Mouse (Mus musculus) cerebellum, postnatal 25 days (tissue): ENCODE data around the gene Med24.

Source experiments
- DNase-seq, 2 experiments: peaks; one replicate each; pipeline ENCODE4 v3.0.0; 2021; ENCODE audit warnings: mixed read lengths in 2 of 2

Med24 gene

GRCm38 (mm10) chr11:98765421-98766309, 36.4 kb upstream of the Med24 start:
- peak; percentile 32 to 54 for DNase-seq

GRCm38 (mm10) chr11:98764746-98765145, 35.5 kb upstream of the Med24 start:
- peak in 1 of 2 experiments; percentile 4 for DNase-seq

- peak in 1 of 2 experiments; percentile 11 for DNase-seq
Observed at GRCm38 (mm10) chr11:98764091-98764490, 34.9 kb upstream of the Med24 start.

GRCm38 (mm10) chr11:98763502-98763861, 34.2 kb upstream of the Med24 start:
- no peak for DNase-seq

- peak; percentile 18 to 43 for DNase-seq
Observed at GRCm38 (mm10) chr11:98762756-98763501, 33.7 kb upstream of the Med24 start.

DNA sequence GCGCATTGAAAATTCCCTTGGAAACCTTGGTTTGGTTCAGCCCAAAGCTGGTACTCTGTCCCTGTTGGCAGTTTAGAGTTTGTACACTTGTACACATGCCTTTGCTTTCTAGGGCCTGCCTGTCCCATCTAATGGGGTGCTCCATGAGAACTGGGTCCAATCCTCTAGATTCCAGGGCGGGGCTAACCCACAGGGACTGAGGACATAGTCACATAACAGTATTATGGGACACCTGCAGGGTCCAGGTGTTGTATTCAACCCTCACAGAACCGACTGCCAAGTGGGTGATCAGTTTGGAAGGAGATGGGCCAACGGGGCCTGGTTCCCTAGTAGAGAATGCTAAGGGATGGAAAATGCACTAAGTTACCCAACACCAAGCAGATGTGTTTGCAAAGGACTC, 32.7 kb upstream of the Med24 start:
- peak in 1 of 2 experiments; percentile 4 for DNase-seq

GRCm38 (mm10) chr11:98756711-98757110, 27.5 kb upstream of the Med24 start:
- no peak for DNase-seq

DNA sequence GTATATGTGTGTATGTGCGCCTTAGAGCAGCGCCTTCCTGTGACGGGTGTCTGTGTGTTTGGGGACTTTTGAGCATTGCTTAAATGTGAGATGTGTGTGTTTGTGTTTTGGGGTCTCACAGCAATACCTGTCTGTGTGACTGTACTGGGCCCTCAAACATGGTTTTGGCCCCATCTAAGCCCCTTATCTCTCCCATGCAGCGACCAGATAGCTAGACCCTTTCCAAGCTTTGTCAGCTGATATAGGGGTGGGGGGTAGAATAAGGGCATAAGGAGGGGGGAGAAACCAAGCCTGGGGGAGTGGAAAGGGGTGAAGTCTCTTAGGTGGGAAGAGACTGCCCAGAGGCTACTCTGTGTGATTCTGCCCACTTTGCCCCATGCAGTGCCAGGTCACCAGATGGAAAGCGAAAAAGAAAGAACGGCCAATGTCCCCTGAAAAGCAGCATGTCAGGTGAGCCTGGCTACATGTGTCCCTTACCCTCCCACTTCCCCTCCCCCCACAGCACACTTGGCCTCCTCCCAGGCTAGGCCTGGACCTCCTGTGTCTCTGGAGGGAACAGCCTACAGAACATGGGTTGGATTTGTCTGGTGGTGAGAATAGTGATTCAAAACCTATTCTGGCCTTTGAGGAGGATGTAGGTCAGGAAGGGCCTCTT, 26.6 kb upstream of the Med24 start:
- DNase-seq: peak; percentile 66 to 74

DNA sequence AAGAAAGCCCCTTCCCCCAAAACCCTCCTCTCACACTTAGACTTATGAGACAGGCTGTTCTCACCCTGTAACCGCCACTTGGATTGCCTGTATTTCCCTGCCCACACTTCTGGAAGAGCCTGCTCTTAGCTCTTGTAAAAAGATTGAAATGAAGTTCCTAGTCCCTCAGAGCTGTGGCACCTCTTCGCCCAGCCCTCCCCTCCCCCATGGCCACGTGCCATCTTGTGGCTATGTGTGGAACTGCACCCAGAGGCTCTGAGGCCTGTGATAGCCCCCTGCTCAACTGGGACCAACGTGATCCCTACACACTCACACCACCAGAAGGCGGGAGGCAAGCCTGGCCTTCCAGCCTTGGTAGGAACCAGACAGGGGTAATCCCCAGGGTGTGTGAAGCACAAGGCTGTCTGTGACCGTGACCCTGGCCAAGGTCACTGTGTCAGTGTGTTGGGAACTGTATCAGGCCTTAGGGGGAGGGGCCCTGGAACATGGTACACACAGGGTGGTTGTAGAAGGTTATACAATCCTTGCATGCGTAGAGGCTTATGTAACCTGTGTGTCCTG, 25.5 kb upstream of the Med24 start:
- DNase-seq: peak; percentile 82 to 89

DNA sequence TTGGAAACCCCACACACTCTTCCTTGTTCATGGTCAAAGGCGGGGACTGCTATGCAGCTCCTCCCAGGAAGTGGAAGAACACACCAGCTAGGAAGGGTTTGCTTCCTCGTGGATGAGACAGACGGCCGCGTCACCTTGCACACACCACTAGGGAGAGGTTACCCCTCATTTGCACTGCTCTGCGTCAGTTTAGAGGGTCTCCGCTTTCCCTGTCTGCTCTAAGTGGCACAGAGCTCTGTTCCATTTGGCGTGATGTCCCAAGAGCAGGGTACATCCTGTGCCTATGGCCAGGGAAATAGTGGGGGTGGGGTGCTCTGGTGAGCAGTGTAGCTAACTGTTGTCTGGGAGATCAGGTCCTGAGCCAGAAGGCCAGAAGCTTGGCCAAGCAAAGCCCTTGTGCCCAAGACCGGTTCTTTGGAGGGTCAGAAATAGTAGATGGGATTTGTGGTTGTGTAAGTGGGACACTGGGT, 25.0 kb upstream of the Med24 start:
- DNase-seq: peak in 1 of 2 experiments; percentile 48

DNA sequence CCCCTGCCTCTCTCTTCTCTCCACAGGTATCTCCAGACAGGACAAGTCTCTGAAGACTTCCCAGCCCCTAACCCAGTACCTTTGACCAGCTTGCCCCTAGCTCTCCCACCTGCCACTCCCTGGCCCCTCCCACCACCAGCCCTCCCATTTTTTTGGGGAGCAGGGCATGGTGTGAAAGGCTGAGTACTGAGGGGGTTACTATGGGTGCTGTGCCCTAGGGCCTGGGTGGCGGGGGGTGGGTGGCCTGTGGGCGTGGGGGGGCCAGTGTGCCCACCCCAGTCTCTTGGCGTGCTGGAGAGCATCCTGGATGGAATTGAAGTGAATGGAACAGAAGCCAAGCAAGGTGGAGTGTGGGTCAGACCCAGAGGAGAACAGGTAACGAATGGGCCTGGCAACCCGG, 24.0 kb upstream of the Med24 start:
- peak in 1 of 2 experiments; percentile 22 for DNase-seq

DNA sequence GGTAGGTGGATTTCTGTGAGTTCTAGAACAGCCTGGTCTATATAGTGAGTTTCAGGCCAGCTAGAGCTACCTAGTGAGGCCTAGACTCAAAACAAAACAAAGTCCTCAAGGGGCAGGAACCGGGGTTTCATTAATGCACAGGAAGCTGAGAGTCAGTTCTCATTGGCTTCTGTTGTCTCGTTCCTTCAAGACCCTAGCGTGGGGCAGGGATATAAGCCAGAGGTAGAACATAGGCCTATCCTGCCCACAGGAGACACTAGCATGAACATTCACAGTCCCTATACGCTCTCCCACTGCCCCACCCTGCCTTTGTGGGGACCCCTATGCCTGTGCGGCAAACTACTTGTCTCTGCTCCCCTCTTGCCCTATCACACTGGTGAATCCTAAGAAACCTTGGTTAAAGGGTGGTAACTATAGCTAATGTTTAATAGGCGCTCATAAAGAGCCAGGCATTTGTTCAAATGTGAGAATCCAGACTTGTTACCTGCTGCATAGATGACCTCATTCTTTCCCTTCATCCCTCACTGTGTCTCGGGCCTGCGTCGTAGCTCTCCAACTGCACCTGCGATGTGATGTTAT, 23.4 kb upstream of the Med24 start:
- DNase-seq: peak; percentile 18 to 20

GRCm38 (mm10) chr11:98751221-98751782, 22.1 kb upstream of the Med24 start:
- peak; percentile 38 to 40 for DNase-seq

- DNase-seq: peak; percentile 78 to 88
Observed at GRCm38 (mm10) chr11:98750351-98751201, 21.3 kb upstream of the Med24 start.

DNA sequence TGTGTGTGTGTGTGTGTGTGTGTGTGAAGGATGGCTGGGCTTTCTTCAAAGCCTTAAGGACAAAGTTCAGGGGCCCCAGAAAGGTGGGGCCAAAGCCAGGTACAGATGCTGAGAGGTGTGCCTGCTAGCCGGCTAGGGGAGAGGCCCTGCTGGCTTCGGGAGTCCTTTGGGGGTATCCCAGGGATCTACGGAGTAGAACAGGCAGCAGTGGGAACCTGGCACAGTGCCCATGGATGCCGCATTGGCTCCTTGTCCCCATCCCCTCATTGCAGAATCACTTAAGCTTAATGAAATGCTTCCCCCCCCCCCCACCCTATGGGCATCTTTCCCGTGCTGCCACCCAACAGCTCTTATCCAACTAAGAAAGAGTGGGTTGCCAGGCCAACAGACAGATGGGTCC, 20.5 kb upstream of the Med24 start:
- DNase-seq: peak; percentile 51 to 68

DNA sequence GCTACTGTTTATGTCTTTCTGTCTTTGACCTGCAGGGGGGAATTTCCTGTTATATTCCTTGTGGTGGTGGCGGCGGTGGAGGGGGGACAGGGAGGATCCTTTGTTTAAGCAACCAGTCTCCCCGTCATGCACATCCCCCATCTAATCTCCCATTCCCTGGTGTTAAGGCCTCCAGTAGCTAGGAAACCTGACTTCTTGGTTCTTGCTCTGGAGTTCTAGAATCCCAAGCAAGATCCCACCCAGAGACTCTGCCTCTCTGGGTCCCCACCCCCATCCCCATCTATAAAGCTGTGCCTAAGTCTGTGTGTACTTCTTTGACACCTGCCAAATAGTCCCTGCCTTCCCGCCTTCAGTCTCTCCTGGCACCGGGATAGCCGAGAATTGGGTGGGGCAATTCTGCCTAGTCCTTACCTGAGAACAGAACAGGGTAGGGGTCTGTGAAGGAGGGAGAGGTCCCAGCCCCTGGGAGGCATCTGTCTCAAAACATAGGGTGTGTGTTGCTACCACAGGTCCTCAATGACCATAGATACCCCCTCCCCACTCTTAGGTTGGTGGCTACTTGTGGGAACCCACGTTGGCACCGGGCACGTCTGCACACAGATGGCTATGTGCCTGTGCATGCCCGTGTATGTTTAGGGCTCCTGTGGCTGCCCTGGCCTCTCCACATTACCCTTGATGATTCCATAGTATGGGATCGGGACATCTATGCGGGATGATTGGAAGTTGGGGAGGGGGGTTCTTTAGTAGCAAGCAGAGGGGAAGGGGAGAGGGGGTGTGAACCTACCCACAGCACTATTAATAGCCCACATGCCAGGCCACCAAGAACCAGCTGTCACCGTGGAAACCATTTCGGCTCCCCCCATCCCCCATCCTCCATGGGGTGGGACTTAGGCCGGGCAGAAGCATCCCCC, 19.5 kb upstream of the Med24 start:
- DNase-seq: peak; percentile 60 to 61

GRCm38 (mm10) chr11:98747804-98748505, 18.7 kb upstream of the Med24 start:
- peak; percentile 71 for DNase-seq

GRCm38 (mm10) chr11:98746855-98747693, 17.8 kb upstream of the Med24 start:
- DNase-seq: peak; percentile 92 to 95
